Mouse (Mus musculus) kidney, embryonic 16.5 days (tissue): ENCODE results near the gene C87436. TPM values are rescaled to one million over a fixed set of nuclear protein-coding genes. Genes with fewer than 3 reads are reported as not detected.
"Not testable (repeated sequence)": the region's sequence is repeated elsewhere in the genome, so short reads cannot be mapped to it uniquely, and the experiment has no call there.

Experiments used
- ATAC-seq: fragments of 200-750 bp; cut with Nextera tagmentation; 2 replicates; pipeline ENCODE4 v1.8.0; 2017; ENCODE audit warnings: moderate TSS enrichment; ENCODE audit not compliant: low FRiP score, low TSS enrichment
- H3K27ac ChIP-seq: fragments of 300-500 bp; sonication (generic); 2 replicates; pipeline ENCODE4 v1.5.1; 2014; ENCODE audit warnings: low read length
- H3K27me3 ChIP-seq: fragments of 300-500 bp; sonication (generic); 2 replicates; pipeline ENCODE4 v1.6.1; 2014; ENCODE audit warnings: low read length, control low read depth, mixed read lengths; ENCODE audit not compliant: insufficient read depth
- H3K36me3 ChIP-seq: fragments of 300-500 bp; sonication (generic); 2 replicates; pipeline ENCODE4 v1.6.1; 2014; ENCODE audit warnings: low read length, control low read depth, mixed read lengths; ENCODE audit not compliant: insufficient read depth
- H3K4me1 ChIP-seq: fragments of 300-500 bp; sonication (generic); 2 replicates; pipeline ENCODE4 v1.6.1; 2014; ENCODE audit warnings: low read length, control low read depth, mixed read lengths; ENCODE audit not compliant: insufficient read depth
- H3K4me2 ChIP-seq: fragments of 300-500 bp; sonication (generic); replicated peaks from 2 replicates; pipeline ENCODE4 v1.6.1; 2014; ENCODE audit warnings: low read depth, low read length
- H3K4me3 ChIP-seq: fragments of 300-500 bp; sonication (generic); 2 replicates; pipeline ENCODE4 v1.5.1; 2014; ENCODE audit warnings: mild to moderate bottlenecking, low read length
- H3K9ac ChIP-seq: fragments of 300-500 bp; sonication (generic); replicated peaks from 2 replicates; pipeline ENCODE4 v1.6.1; 2014; ENCODE audit warnings: low read length
- H3K9me3 ChIP-seq: fragments of 300-500 bp; sonication (generic); 2 replicates; pipeline ENCODE4 v1.6.1; 2016; ENCODE audit warnings: low read length, control low read depth
- WGBS: fragments of 180-500 bp; shearing (Covaris S2); extraction: QIAGEN DNeasy Blood & Tissue Kit; methylation state at CpG from one replicate; pipeline ENCODE4 v1.1.7; 2014; 5-methylcytosine and 5-hydroxymethylcytosine counted together
- polyA plus RNA-seq: library from polyadenylated mRNA; unstranded; fragments of >200 nt; fragmentation: Nextera tagmentation; extraction: Ambion mirVana; gene quantifications from 2 replicates; pipeline ENCODE4 v1.2.1, GENCODE M21; 2015

Gene C87436
- polyA plus RNA-seq, 1 experiment from 2014 or later: 22.0 TPM

GRCm38 (mm10) chr6:86489945-86490344, 51.8 kb downstream of the C87436 start:
- Histone ChIP-seq H3K4me1 (peaks cover 31% of the 10 kb centered on the region), H3K4me3 (no peak overlapping the region), H3K9me3 (no peaks in the 10 kb centered on the region), H3K27ac (no peak overlapping the region), H3K4me2 (no peak overlapping the region), H3K9ac (no peak overlapping the region), H3K27me3 (no peaks in the 10 kb centered on the region), H3K36me3 (no peaks in the 10 kb centered on the region)
- WGBS: 92% methylated on average over 2 of the region's 2 CpGs
- no peak for ATAC-seq

- H3K4me3 ChIP-seq, H3K36me3 ChIP-seq, H3K9ac ChIP-seq, H3K27ac ChIP-seq, H3K4me2 ChIP-seq, ATAC-seq, H3K27me3 ChIP-seq, H3K9me3 ChIP-seq: not testable (repeated sequence)
- WGBS: 91% methylated on average over 8 of the region's 8 CpGs
- H3K4me1 ChIP-seq: peaks cover 34% of the 10 kb centered on the region
These were observed 52.2 kb downstream of the C87436 start for GRCm38 (mm10) chr6:86490413-86490812.

- 48% methylated on average over 13 of the region's 13 CpGs for whole genome bisulfite sequencing
These were observed 55.5 kb downstream of the C87436 start for GRCm38 (mm10) chr6:86493469-86494263.

GRCm38 (mm10) chr6:86494767-86495166, 56.6 kb downstream of the C87436 start:
- peaks cover 55% of the 10 kb centered on the region for H3K4me1 ChIP-seq
- no peak overlapping the region for H3K4me3 ChIP-seq
- no peaks in the 10 kb centered on the region for H3K36me3 ChIP-seq
- H3K27ac ChIP-seq: no peak overlapping the region
- H3K9ac ChIP-seq: no peak overlapping the region
- no peaks in the 10 kb centered on the region for H3K27me3 ChIP-seq
- no peak for ATAC-seq
- WGBS: 96% methylated on average over 7 of the region's 7 CpGs
- H3K9me3 ChIP-seq: no peaks in the 10 kb centered on the region
- H3K4me2 ChIP-seq: no peak overlapping the region

More at GRCm38 (mm10) chr6:86493469-86494263, 55.5 kb downstream of the C87436 start:
- Histone ChIP-seq H3K4me2 (no peak overlapping the region), H3K27me3 (no peaks in the 10 kb centered on the region), H3K9ac (0 out of 2 replicates have a peak overlapping the region, but pooled peaks have one; percentile 3), H3K4me3 (no peak overlapping the region), H3K27ac (peak overlapping the region; percentile 43; the same call in 1 of the 2 replicates), H3K36me3 (no peaks in the 10 kb centered on the region), H3K4me1 (peaks cover 44% of the 10 kb centered on the region), H3K9me3 (no peaks in the 10 kb centered on the region)
- ATAC-seq: no peak

GRCm38 (mm10) chr6:86495661-86496060, 57.5 kb downstream of the C87436 start:
- Histone ChIP-seq H3K4me1 (peaks cover 57% of the 10 kb centered on the region), H3K4me2 (peak overlapping the region; percentile 54; the same call in 1 of the 2 replicates), H3K4me3 (no peak overlapping the region), H3K27me3 (no peaks in the 10 kb centered on the region), H3K9ac (0 out of 2 replicates have a peak overlapping the region, but pooled peaks have one; percentile 35), H3K9me3 (no peaks in the 10 kb centered on the region), H3K27ac (no peak overlapping the region), H3K36me3 (no peaks in the 10 kb centered on the region)
- 55% methylated on average over 3 of the region's 3 CpGs for WGBS
- no peak for ATAC-seq

GRCm38 (mm10) chr6:86496127-86496526, 58.0 kb downstream of the C87436 start:
- H3K4me2 ChIP-seq: peak overlapping the region; percentile 54
- H3K27ac ChIP-seq: peak overlapping the region; percentile 94
- H3K9ac ChIP-seq: 0 out of 2 replicates have a peak overlapping the region, but pooled peaks have one; percentile 69
- H3K9me3 ChIP-seq: no peaks in the 10 kb centered on the region
- no peaks in the 10 kb centered on the region for H3K27me3 ChIP-seq
- no peak for ATAC-seq
- 63% methylated on average over 8 of the region's 8 CpGs for WGBS
- peak overlapping the region; percentile 44 for H3K4me3 ChIP-seq
- H3K4me1 ChIP-seq: peaks cover 57% of the 10 kb centered on the region
- no peaks in the 10 kb centered on the region for H3K36me3 ChIP-seq

GRCm38 (mm10) chr6:86496585-86496984, 58.4 kb downstream of the C87436 start:
- H3K9me3 ChIP-seq: no peaks in the 10 kb centered on the region
- no peaks in the 10 kb centered on the region for H3K27me3 ChIP-seq
- H3K27ac ChIP-seq: peak overlapping the region; percentile 94
- WGBS: 45% methylated on average over 5 of the region's 5 CpGs
- H3K4me2 ChIP-seq: peak overlapping the region; percentile 54
- H3K9ac ChIP-seq: peak overlapping the region; percentile 69
- ATAC-seq: peak; percentile 11; the same call in 1 of the 2 replicates
- no peaks in the 10 kb centered on the region for H3K36me3 ChIP-seq
- H3K4me1 ChIP-seq: peaks cover 57% of the 10 kb centered on the region
- H3K4me3 ChIP-seq: peak overlapping the region; percentile 44

GRCm38 (mm10) chr6:86497071-86497815, 59.1 kb downstream of the C87436 start:
- ATAC-seq: peak; percentile 69
- Histone ChIP-seq H3K27me3 (no peaks in the 10 kb centered on the region), H3K9me3 (no peaks in the 10 kb centered on the region), H3K27ac (peak overlapping the region; percentile 94), H3K4me2 (peak overlapping the region; percentile 54), H3K4me3 (peak overlapping the region; percentile 44), H3K36me3 (no peaks in the 10 kb centered on the region), H3K4me1 (peaks cover 57% of the 10 kb centered on the region), H3K9ac (peak overlapping the region; percentile 69)
- 6% methylated on average over 13 of the region's 13 CpGs for whole genome bisulfite sequencing

- Histone ChIP-seq H3K27ac (peak overlapping the region; percentile 94), H3K36me3 (no peaks in the 10 kb centered on the region), H3K9me3 (no peaks in the 10 kb centered on the region), H3K4me3 (peak overlapping the region; percentile 44), H3K9ac (peak overlapping the region; percentile 69), H3K4me1 (peaks cover 57% of the 10 kb centered on the region), H3K27me3 (no peaks in the 10 kb centered on the region), H3K4me2 (peak overlapping the region; percentile 54)
- 28% methylated on average over 11 of the region's 11 CpGs for WGBS
- ATAC-seq: peak; percentile 3; the same call in 1 of the 2 replicates
These were observed 60.0 kb downstream of the C87436 start for GRCm38 (mm10) chr6:86497942-86498732.
